Mouse (Mus musculus): ENCODE data around the gene Tada3.

Tada3 gene

DNA sequence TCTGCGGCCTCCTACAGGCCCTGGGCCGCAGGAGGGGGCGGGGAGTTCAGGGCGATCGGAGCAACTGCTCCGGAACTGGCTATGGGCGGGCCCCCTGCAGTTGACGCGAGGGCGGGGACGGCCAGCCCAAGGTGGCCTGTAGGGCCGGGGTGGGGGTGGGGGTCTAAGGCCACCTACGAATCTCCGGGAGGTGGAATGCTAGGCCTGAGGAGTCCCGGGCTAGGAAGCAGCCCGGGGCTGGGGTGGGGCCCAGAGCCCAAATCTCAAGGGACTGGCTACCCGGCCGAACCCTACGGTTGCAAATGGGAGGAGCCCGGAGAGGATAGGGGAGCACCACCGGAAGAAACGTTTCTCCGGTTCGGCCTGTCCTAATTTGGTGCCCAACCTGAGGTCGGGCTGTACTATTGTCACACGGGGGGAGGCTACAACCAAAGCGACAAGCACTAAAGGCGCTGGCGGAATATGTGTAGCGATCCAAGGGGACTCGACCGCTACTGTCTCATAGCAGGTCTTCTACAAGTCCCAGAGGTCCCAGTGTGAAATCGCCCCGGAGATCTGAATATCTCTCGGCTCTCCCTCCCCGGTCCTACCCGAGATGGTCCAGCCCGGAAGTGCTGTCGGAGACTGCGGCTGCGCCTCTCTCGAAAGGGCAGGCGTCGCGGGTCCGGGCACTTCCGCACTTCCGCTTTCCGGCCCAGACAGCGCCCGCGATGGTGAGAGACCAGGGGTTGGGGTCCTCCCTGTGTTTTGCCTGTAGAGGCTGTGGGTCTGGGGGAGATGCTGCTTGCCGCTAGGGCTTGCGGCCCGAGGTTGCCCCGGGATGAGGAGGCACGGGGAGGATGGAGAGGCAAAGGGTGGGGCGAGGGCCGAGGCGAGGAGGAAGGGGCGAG, at the start of gene Tada3, which contains the start of gene Arpc4:
Gene Tada3, minus strand, starts transcription at position 388 of the 890 bp plus-strand sequence.
Gene Arpc4, plus strand, starts transcription at position 620 of the 890 bp plus-strand sequence.
- peak; percentile 98 for DNase-seq (ENCODE audit: low read depth, low spot score)

DNA sequence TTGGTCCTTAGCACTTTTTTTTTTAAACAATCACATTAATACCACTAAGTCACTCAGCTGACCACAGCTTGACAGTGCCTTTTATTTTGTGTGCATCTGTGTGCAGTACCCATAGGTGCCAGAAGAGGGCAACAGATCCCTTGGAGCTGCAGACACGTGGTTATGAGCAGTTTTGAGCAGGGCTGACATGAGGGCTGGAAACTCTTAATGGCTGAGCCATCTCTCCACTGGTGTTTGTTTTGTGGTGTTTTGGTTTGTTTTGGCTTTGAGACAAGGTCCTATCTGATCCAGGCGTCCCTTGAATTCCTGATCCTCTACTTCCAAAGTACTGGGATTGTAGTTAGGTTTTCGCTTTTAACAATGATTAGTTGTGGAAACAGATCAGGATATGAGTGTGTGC, 49.7 kb upstream of the Tada3 start:
- DNase-seq (ENCODE audit: low read depth, low spot score) = peak; percentile 90

- no peak for DNase-seq (ENCODE audit: low read depth, low spot score)
Observed at GRCm38 (mm10) chr6:113426696-113427095, 49.0 kb upstream of the Tada3 start.

GRCm38 (mm10) chr6:113424187-113424586, 46.5 kb upstream of the Tada3 start:
- no peak for DNase-seq (ENCODE audit: low read depth, low spot score)

DNA sequence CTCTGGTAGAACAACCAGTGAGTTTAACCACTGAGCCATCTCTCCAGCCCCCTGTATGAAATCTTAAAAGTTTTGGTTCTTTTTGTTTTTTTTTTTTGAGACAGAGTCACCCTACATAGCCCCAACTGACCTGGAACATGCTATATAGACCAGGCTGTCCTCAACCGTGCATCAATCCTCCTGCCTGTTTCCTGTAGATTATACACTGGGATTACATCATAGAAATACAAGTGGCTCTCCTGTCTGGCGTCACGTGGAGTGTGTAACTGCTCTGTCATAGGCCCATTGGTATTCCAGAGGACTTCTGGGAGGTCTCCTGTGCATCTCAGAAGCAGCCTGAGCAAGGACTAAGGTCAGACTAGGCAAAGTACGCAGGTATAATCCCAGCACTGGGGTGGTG, 45.3 kb upstream of the Tada3 start:
- no peak for DNase-seq (ENCODE audit: low read depth, low spot score)

DNA sequence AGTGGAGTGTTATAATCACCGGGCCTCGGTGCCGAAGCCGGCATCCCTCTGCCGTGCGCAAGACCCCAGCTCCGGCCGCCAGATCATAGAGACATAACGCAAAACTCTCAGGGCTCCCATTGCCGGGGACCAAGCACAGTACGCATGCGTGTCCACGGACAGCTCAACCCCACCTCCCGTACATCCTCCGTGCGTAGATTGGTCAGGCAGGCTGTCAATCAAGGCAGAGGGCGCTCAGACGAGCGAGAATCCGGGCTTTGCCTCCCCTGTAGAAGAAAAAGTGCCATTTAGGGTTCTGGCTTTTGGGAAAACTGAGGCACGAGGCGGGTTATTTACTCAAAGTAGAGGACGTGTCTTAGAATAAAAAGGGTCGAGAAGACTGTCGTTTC, 41.5 kb upstream of the Tada3 start, which contains the start of gene Rpusd3:
Gene Rpusd3, minus strand, starts transcription at position 142 of the 389 bp plus-strand sequence.
- DNase-seq (ENCODE audit: low read depth, low spot score) = peak; percentile 99

DNA sequence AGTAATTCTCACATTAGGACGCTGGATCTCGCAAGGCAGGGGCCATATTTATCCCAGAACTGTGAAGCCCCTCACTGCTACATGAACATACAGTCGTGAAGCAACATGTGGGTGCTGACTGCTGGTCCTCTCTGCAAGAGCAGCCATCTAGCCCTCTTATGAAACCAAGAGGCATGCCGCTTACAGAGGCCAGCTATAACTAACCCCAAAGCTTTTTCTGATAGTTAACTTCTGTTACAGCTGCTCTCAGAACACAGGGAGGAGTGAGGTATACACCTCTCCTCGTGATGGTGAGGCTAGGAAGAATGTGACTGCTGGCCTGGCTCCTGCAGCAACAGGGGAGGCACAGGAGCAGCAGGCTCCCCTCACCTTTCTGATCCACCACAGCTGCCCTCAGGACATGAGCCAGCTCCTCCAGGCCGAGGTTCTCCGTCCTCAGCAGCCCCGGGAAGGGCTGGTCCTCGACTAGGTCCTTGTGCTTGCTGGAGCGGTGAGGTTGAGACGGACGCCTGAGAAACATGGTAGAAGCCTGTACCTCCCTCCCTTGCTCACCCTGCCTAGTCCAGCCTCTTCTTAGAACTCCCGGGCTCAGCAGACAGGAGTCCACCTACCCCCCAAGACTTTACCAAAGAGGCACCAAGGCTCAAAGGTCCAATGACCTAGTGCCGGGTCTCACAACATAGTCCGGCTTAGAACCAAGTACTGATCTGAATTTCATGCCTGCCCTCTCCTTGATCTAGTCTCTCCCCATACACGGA, 40.9 kb upstream of the Tada3 start:
- no peak for DNase-seq (ENCODE audit: low read depth, low spot score)

DNA sequence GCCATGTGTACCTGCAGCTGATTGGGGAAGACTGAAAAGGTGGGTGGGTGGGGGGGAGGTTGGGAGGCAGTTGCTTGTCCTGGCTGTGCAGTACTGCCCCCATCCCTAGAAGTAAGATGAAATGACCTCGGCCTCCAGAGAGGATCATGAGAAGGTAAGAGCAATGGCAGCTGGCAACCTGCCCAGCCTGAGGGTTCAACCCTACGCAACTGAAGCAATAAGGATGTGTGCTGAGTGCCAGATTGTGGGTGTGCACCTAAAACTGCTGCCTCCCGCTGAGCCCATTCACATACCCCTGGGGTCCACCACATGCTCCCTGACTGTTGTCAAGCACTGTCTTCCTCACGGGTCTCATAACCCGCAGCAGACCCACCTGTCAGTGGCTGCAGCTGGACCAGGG, 38.7 kb upstream of the Tada3 start:
- no peak for DNase-seq (ENCODE audit: low read depth, low spot score)

GRCm38 (mm10) chr6:113410001-113410400, 32.3 kb upstream of the Tada3 start:
- DNase-seq (ENCODE audit: low read depth, low spot score) = peak; percentile 74

DNA sequence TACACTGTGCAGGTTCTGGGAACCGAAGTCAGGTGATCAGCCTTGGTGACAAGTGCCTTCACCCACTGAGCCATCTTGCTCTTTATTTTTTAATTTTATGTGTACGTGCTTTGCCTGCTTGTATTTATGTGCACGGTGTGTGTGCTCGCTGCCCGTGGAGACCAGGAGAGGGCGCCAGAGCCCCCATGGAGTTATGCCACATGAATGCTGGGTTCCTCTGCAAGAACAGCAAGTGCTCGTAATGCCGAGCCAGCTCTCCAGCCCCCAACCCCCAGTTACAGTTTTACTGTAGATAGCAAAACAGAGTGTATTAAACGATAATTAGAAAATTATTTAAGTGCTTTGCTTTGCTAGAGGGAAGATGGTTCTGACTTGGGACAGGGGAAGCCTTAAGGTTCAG, 29.0 kb upstream of the Tada3 start:
- peak; percentile 79 for DNase-seq (ENCODE audit: low read depth, low spot score)

DNA sequence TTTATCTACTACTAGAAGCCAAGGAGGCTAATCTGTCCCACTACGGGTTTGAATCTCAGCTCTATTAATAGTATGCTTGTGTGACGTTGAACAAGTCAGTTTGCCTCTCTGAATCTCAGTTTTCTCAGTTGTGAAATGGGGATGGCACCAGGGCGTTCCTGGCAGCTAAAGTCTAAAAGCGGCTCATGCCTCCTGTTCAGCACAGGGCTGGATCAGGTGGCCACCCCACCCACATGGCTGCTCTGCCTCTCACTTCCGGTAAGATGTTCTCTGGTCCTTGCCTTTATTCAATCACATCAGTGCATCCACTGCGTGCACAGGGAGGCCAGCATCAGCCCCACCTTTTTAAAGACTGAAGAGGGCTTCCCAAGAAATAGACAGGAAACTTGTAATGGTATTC, 27.8 kb upstream of the Tada3 start:
- no peak for DNase-seq (ENCODE audit: low read depth, low spot score)

- DNase-seq (ENCODE audit: low read depth, low spot score) = no peak
Observed at GRCm38 (mm10) chr6:113404649-113405448, 27.2 kb upstream of the Tada3 start.

DNA sequence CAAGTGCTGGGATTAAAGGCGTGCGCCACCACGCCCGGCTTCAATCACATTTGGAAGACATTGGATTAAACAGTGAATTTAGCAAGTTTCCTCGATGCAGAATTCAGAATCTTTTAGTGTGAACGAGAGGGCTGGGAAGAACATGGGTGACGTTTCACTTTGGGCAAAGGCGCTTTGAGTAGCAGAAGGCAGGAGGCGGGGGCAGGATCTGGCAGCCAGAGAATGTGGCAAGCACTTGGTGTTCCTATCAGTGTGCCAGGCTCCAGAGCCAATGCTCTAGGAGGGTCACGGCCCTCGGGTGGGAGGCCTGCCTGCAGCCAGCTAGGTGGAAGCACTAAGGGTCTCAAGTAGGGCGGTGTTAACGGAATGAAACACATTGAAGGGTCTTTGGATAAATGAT, 24.4 kb upstream of the Tada3 start:
- no peak for DNase-seq (ENCODE audit: low read depth, low spot score)

- DNase-seq (ENCODE audit: low read depth, low spot score) = peak; percentile 92
Observed at GRCm38 (mm10) chr6:113396270-113397030, 18.8 kb upstream of the Tada3 start.

- DNase-seq (ENCODE audit: low read depth, low spot score) = peak; percentile 80
Observed at GRCm38 (mm10) chr6:113395501-113395900, 17.8 kb upstream of the Tada3 start.

GRCm38 (mm10) chr6:113394811-113395210, 17.1 kb upstream of the Tada3 start:
- no peak for DNase-seq (ENCODE audit: low read depth, low spot score)

DNA sequence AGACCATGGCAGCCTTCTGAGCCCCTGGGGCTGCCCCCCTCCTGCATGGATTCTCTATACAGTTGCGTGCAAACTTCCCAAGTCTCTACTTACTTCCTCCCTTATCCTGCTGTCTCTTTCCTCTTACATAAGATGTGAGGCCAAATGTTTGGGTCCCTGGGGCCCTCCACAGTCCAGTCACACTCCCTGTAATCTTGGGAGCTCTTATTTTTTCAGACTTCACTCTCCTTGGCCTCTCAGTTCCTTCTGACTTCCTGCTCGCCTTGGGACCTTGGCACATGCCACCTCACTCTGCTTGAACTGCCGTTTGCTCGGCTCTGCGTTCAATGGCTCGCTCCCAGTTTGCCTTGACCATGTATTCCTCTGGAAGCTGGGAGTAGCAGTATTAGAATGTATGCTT, 16.3 kb upstream of the Tada3 start:
- DNase-seq (ENCODE audit: low read depth, low spot score) = no peak

- peak; percentile 79 for DNase-seq (ENCODE audit: low read depth, low spot score)
Observed at GRCm38 (mm10) chr6:113392387-113393071, 14.8 kb upstream of the Tada3 start.

DNA sequence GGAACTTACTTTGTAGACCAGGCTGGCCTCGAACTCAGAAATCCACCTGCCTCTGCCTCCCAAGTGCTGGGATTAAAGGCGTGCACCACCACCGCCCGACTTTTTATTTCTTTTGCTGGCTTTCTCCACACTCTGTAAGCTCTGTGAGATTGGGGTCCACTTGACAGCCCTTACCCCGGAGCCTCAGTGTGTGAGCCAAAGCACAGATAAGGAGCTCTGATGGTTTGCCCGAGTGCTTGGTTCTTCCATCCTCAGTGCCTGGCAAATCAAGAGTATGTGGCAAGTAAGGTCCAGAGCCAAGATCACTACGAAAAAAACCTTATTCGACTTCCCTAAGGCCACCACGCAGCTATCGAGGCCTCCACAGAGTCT, 14.3 kb upstream of the Tada3 start:
- no peak for DNase-seq (ENCODE audit: low read depth, low spot score)

- no peak for DNase-seq (ENCODE audit: low read depth, low spot score)
Observed at GRCm38 (mm10) chr6:113390715-113391114, 13.0 kb upstream of the Tada3 start.

All from R1 (cell line).